Mouse (Mus musculus): ENCODE data around the gene Tmem200b. TPM values are rescaled to one million over a fixed set of nuclear protein-coding genes. Genes with fewer than 3 reads are reported as not detected.

The Tmem200b gene
- polyA plus RNA-seq, 1 experiment, result 0.76 TPM

GRCm38 (mm10) chr4:131899180-131899554 is 22.4 kb upstream of the Tmem200b start:
- Histone ChIP-seq H3K79me2 (ENCODE audit: control insufficient read depth, insufficient read depth) (no peaks in the 10 kb centered on the region), H3K4me3 (no peak overlapping the region), H3K27me3 (ENCODE audit: control insufficient read depth, insufficient read depth, insufficient read length) (no peaks in the 10 kb centered on the region), H3K36me3 (ENCODE audit: control insufficient read depth, insufficient read depth) (peaks cover 25% of the 10 kb centered on the region), H3ac (ENCODE audit: control insufficient read depth, insufficient read length) (no peak overlapping the region), H3K4me2 (ENCODE audit: low read depth) (no peak overlapping the region)
- TF ChIP-seq POLR2AphosphoS2 (IDR thresholded peaks at IDR 0.05; ENCODE audit: insufficient read length, low read depth), result no peak
- TF ChIP-seq CEBPB (IDR thresholded peaks at IDR 0.05; ENCODE audit: insufficient read depth, poor library complexity, severe bottlenecking), result no peak
- no peak for TF ChIP-seq TCF12 (IDR thresholded peaks at IDR 0.05; ENCODE audit: insufficient read depth, poor library complexity, severe bottlenecking)
- TF ChIP-seq SRF (IDR thresholded peaks at IDR 0.05; ENCODE audit: control insufficient read depth, insufficient read length, low read depth), result no peak
- no peak for TF ChIP-seq MAX (IDR thresholded peaks at IDR 0.05; ENCODE audit: low read depth)
- TF ChIP-seq E2F4 (IDR thresholded peaks at IDR 0.05; ENCODE audit: insufficient read depth), result no peak
- no peak for TF ChIP-seq MYOG (IDR thresholded peaks at IDR 0.05; ENCODE audit: control insufficient read depth in 1 of 3, insufficient read depth in 1 of 3, insufficient read length in 2 of 3, low read depth in 2 of 3)
- no peak for TF ChIP-seq MYOD1 (IDR thresholded peaks at IDR 0.05; ENCODE audit: control insufficient read depth in 1 of 3, insufficient read length in 2 of 3, low read depth in 2 of 3)
- no peak for TF ChIP-seq REST (IDR thresholded peaks at IDR 0.05; ENCODE audit: insufficient read depth, insufficient read length)

DNA sequence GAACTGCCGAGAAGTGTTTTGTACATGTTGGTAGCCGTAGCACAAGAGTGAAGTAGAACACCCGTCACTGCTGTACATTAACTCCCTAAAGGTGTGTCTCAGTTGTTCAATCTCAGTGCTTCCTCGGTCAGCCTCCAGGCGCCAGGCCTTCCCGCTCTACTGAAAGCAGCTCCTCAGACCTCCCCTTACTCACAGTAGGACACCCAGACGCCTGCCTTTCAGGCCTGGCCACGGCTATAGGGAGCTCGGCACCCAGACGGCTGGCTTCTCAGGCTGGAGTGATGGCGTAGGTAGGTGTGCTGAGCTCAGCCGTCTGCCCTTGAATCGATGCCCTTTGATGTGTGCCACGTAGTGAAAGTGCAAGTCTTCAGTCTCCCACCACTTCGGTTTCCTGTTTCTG is 20.5 kb upstream of the Tmem200b start:
- H3K36me3 ChIP-seq (ENCODE audit: control insufficient read depth, insufficient read depth), result peaks cover 22% of the 10 kb centered on the region
- TF ChIP-seq MAX (IDR thresholded peaks at IDR 0.05; ENCODE audit: low read depth), result no peak
- H3K4me2 ChIP-seq (ENCODE audit: low read depth), result no peak overlapping the region
- no peaks in the 10 kb centered on the region for H3K79me2 ChIP-seq (ENCODE audit: control insufficient read depth, insufficient read depth)
- no peak overlapping the region for H3K4me3 ChIP-seq
- H3K27me3 ChIP-seq (ENCODE audit: control insufficient read depth, insufficient read depth, insufficient read length), result no peaks in the 10 kb centered on the region
- no peak overlapping the region for H3ac ChIP-seq (ENCODE audit: control insufficient read depth, insufficient read length)

DNA sequence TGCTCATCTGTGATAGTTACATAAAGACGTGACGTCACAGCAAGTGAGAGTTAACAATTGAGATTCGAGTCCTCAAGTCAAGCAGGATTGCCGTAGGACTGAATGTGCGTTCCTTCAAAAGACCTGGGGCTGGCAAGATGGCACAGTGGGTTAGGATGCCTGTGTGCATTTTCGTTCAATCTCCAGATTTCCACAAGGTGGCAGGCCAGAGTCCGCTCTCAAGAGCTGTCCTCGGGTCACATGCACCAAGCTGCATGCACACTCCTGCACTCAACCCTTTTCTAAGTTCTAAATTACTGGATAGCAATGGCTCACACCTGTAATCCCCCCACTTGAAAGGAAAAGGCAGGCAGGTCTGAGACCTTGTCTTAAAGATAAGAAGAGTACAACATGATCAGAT is 17.1 kb upstream of the Tmem200b start:
- TF ChIP-seq TCF12 (IDR thresholded peaks at IDR 0.05; ENCODE audit: insufficient read depth, poor library complexity, severe bottlenecking) (no peak), USF1 (IDR thresholded peaks at IDR 0.05; ENCODE audit: low read depth) (peak; percentile 29)
- Histone ChIP-seq H3K36me3 (ENCODE audit: control insufficient read depth, insufficient read depth) (peaks cover 13% of the 10 kb centered on the region), H3K79me2 (ENCODE audit: control insufficient read depth, insufficient read depth) (no peaks in the 10 kb centered on the region)

DNA sequence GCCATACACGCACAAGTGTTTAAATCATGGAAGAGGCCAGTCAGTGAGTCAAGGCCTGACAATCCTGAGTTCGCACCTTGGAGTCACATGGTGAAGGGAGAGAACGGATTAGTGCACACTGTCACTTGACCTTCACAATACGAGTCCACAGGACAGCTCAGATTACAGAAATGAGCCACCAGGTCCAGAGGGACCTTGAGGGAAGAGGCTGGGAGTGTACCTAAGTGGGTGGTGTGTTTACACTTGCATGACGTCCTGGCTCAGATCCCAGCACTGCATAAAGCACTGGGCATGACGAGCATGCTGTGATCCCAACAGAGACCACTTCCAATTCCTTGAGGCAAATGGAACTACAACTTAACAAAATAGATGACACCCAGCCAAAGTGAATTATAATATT is 15.1 kb upstream of the Tmem200b start:
- Histone ChIP-seq H3ac (ENCODE audit: control insufficient read depth, insufficient read length) (no peak overlapping the region), H3K36me3 (ENCODE audit: control insufficient read depth, insufficient read depth) (peaks cover 3% of the 10 kb centered on the region), H3K27me3 (ENCODE audit: control insufficient read depth, insufficient read depth, insufficient read length) (no peaks in the 10 kb centered on the region), H3K4me2 (ENCODE audit: low read depth) (no peak overlapping the region), H3K4me3 (no peak overlapping the region), H3K79me2 (ENCODE audit: control insufficient read depth, insufficient read depth) (no peaks in the 10 kb centered on the region)
- TF ChIP-seq CEBPB (IDR thresholded peaks at IDR 0.05; ENCODE audit: insufficient read depth, poor library complexity, severe bottlenecking) (no peak), POLR2AphosphoS2 (IDR thresholded peaks at IDR 0.05; ENCODE audit: insufficient read length, low read depth) (no peak), SRF (IDR thresholded peaks at IDR 0.05; ENCODE audit: control insufficient read depth, insufficient read length, low read depth) (no peak), E2F4 (IDR thresholded peaks at IDR 0.05; ENCODE audit: insufficient read depth) (no peak)

More for the DNA sequence above, 17.1 kb upstream of the Tmem200b start:
- H3K4me3 ChIP-seq, result no peak overlapping the region
- no peak overlapping the region for H3K4me2 ChIP-seq (ENCODE audit: low read depth)
- H3ac ChIP-seq (ENCODE audit: control insufficient read depth, insufficient read length), result no peak overlapping the region
- no peaks in the 10 kb centered on the region for H3K27me3 ChIP-seq (ENCODE audit: control insufficient read depth, insufficient read depth, insufficient read length)

GRCm38 (mm10) chr4:131907912-131908311 is 13.7 kb upstream of the Tmem200b start:
- TF ChIP-seq MYOD1 (IDR thresholded peaks at IDR 0.05; ENCODE audit: control insufficient read depth in 1 of 3, insufficient read length in 2 of 3, low read depth in 2 of 3), result no peak
- TF ChIP-seq MAX (IDR thresholded peaks at IDR 0.05; ENCODE audit: low read depth), result no peak
- TF ChIP-seq E2F4 (IDR thresholded peaks at IDR 0.05; ENCODE audit: insufficient read depth), result no peak
- no peak for TF ChIP-seq REST (IDR thresholded peaks at IDR 0.05; ENCODE audit: insufficient read depth, insufficient read length)
- no peak for TF ChIP-seq TCF12 (IDR thresholded peaks at IDR 0.05; ENCODE audit: insufficient read depth, poor library complexity, severe bottlenecking)
- no peak for TF ChIP-seq SRF (IDR thresholded peaks at IDR 0.05; ENCODE audit: control insufficient read depth, insufficient read length, low read depth)
- TF ChIP-seq MYOG (IDR thresholded peaks at IDR 0.05; ENCODE audit: control insufficient read depth in 1 of 3, insufficient read depth in 1 of 3, insufficient read length in 2 of 3, low read depth in 2 of 3), result no peak
- TF ChIP-seq USF1 (IDR thresholded peaks at IDR 0.05; ENCODE audit: low read depth), result no peak
- TF ChIP-seq POLR2AphosphoS2 (IDR thresholded peaks at IDR 0.05; ENCODE audit: insufficient read length, low read depth), result no peak
- no peak for TF ChIP-seq POLR2A (IDR thresholded peaks at IDR 0.05; ENCODE audit: insufficient read length, low read depth)
- Histone ChIP-seq H3K4me3 (no peak overlapping the region), H3K36me3 (ENCODE audit: control insufficient read depth, insufficient read depth) (no peaks in the 10 kb centered on the region), H3K79me2 (ENCODE audit: control insufficient read depth, insufficient read depth) (no peaks in the 10 kb centered on the region), H3K27me3 (ENCODE audit: control insufficient read depth, insufficient read depth, insufficient read length) (no peaks in the 10 kb centered on the region), H3K4me2 (ENCODE audit: low read depth) (no peak overlapping the region), H3ac (ENCODE audit: control insufficient read depth, insufficient read length) (no peak overlapping the region)

DNA sequence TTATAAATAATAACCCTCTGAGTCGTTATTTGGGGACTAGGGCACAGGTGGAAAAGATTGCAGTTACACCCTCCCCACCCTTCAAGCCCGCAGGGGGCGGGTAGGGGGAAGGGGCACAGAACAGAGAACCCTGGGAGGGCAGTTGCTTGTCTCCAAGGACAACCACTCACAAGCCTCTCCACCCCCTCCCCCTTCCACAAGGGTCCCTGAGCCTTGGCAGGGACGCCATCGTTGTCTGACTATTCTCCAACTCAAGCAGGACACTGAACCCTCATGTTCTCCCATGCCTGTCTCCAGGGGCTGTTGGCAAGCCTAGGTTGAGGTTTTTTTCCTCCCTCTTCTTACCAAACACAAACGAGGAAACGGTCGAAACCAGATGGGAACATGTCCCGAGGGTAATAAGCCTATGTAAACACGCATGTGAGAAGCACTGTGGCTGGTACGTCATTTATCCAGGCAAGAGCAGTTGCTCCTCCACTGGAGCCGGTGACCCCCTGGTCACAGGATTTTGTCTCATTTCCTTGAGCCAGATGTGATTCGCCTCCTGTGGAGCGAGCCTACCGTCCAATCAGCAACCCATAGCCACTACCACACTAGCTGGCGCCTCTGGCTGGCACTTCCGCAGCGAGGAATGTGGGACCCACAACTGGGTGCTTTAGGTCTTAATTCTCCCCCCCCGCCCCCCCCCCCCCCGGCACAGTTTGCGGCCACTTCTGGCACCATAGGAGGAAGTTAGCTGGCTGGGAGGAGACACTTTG is 11.2 kb upstream of the Tmem200b start:
- H3ac ChIP-seq (ENCODE audit: control insufficient read depth, insufficient read length), result no peak overlapping the region
- no peaks in the 10 kb centered on the region for H3K36me3 ChIP-seq (ENCODE audit: control insufficient read depth, insufficient read depth)
- no peaks in the 10 kb centered on the region for H3K79me2 ChIP-seq (ENCODE audit: control insufficient read depth, insufficient read depth)
- no peak overlapping the region for H3K4me3 ChIP-seq
- H3K4me2 ChIP-seq (ENCODE audit: low read depth), result peak overlapping the region; percentile 48
- H3K27me3 ChIP-seq (ENCODE audit: control insufficient read depth, insufficient read depth, insufficient read length), result no peaks in the 10 kb centered on the region
- TF ChIP-seq REST (IDR thresholded peaks at IDR 0.05; ENCODE audit: insufficient read depth, insufficient read length), result no peak
- no peak for TF ChIP-seq USF1 (IDR thresholded peaks at IDR 0.05; ENCODE audit: low read depth)
- no peak for TF ChIP-seq CEBPB (IDR thresholded peaks at IDR 0.05; ENCODE audit: insufficient read depth, poor library complexity, severe bottlenecking)
- no peak for TF ChIP-seq TCF12 (IDR thresholded peaks at IDR 0.05; ENCODE audit: insufficient read depth, poor library complexity, severe bottlenecking)
- TF ChIP-seq MYOG (IDR thresholded peaks at IDR 0.05; ENCODE audit: control insufficient read depth in 1 of 3, insufficient read depth in 1 of 3, insufficient read length in 2 of 3, low read depth in 2 of 3), result no peak
- TF ChIP-seq MAX (IDR thresholded peaks at IDR 0.05; ENCODE audit: low read depth), result no peak
- TF ChIP-seq POLR2A (IDR thresholded peaks at IDR 0.05; ENCODE audit: insufficient read length, low read depth), result no peak
- TF ChIP-seq MYOD1 (IDR thresholded peaks at IDR 0.05; ENCODE audit: control insufficient read depth in 1 of 3, insufficient read length in 2 of 3, low read depth in 2 of 3), result no peak
- no peak for TF ChIP-seq SRF (IDR thresholded peaks at IDR 0.05; ENCODE audit: control insufficient read depth, insufficient read length, low read depth)
- TF ChIP-seq TCF3 (IDR thresholded peaks at IDR 0.05; ENCODE audit: insufficient read length, low read depth), result no peak
- TF ChIP-seq POLR2AphosphoS2 (IDR thresholded peaks at IDR 0.05; ENCODE audit: insufficient read length, low read depth), result no peak
- TF ChIP-seq E2F4 (IDR thresholded peaks at IDR 0.05; ENCODE audit: insufficient read depth), result no peak

Measured in myocyte (in vitro differentiated cells).